Mouse (Mus musculus) liver, embryonic 14.5 days (tissue): ENCODE measurements around the gene Rpgrip1l. TPM values are rescaled to one million over a fixed set of nuclear protein-coding genes. Genes with fewer than 3 reads are reported as not detected.

Source experiments
- ATAC-seq: fragments of 200-750 bp; cut with Nextera tagmentation; 2 replicates; pipeline ENCODE4 v1.8.0; 2017; ENCODE audit warnings: moderate number of reproducible peaks, mild to moderate bottlenecking, moderate library complexity; ENCODE audit not compliant: insufficient read depth
- DNase-seq, 3 experiments: peaks; one replicate each; pipeline ENCODE4 v3.0.0-alpha.2; 2012 to 2013; ENCODE audit warnings: low read depth in 3 of 3, low spot score in 3 of 3
- H3K27ac ChIP-seq: fragments of 300-500 bp; sonication (generic); 2 replicates; pipeline ENCODE4 v1.5.1; 2014; ENCODE audit warnings: moderate library complexity, mild to moderate bottlenecking, control low read depth, inconsistent platforms
- H3K27me3 ChIP-seq: fragments of 300-500 bp; sonication (generic); 2 replicates; pipeline ENCODE4 v1.6.1; 2014; ENCODE audit warnings: mild to moderate bottlenecking, low read length, moderate library complexity; ENCODE audit not compliant: control insufficient read depth, insufficient read depth
- H3K36me3 ChIP-seq: fragments of 300-500 bp; sonication (generic); replicated peaks from 2 replicates; pipeline ENCODE4 v1.6.1; 2014; ENCODE audit warnings: low read depth; ENCODE audit not compliant: control insufficient read depth, insufficient read depth
- H3K4me1 ChIP-seq, 2 experiments: fragments of 200-500 bp in 1 of 2; fragments of 300-500 bp in 1 of 2; sonication (generic) in 1 of 2; replicated peaks; 2 replicates each; pipeline ENCODE4 v1.6.1; 2012 to 2014; ENCODE audit warnings: antibody characterized with exemption in 1 of 2, inconsistent platforms in 1 of 2, low read length in 1 of 2; ENCODE audit not compliant: control insufficient read depth in 2 of 2, insufficient read depth in 2 of 2
- H3K4me2 ChIP-seq: fragments of 300-500 bp; sonication (generic); 2 replicates; pipeline ENCODE4 v1.6.1; 2014; ENCODE audit warnings: low read depth, mild to moderate bottlenecking, control low read depth, moderate library complexity
- H3K4me3 ChIP-seq, 2 experiments: fragments of 200-500 bp in 1 of 2; fragments of 300-500 bp in 1 of 2; sonication (generic) in 1 of 2; 2 replicates each; pipeline ENCODE4 v1.5.1; 2012 to 2014; ENCODE audit warnings: low read depth in 2 of 2, low read length in 2 of 2, mild to moderate bottlenecking in 2 of 2, control low read depth in 1 of 2, inconsistent platforms in 1 of 2, moderate library complexity in 1 of 2; ENCODE audit not compliant: insufficient read depth in 1 of 2
- H3K9ac ChIP-seq: fragments of 300-500 bp; sonication (generic); replicated peaks from 2 replicates; pipeline ENCODE4 v1.6.1; 2014; ENCODE audit warnings: mild to moderate bottlenecking, control low read depth, moderate library complexity
- H3K9me3 ChIP-seq: fragments of 300-500 bp; sonication (generic); 2 replicates; pipeline ENCODE4 v1.6.1; 2016; ENCODE audit warnings: low read length, mixed read lengths; ENCODE audit not compliant: control insufficient read depth
- CTCF ChIP-seq: IDR thresholded peaks from 2 replicates; pipeline ENCODE4 v1.5.1; 2016; ENCODE audit warnings: antibody characterized with exemption, low read depth, control low read depth
- EP300 ChIP-seq: IDR thresholded peaks from 2 replicates; pipeline ENCODE4 v1.6.1; 2016; ENCODE audit warnings: antibody characterized with exemption, low read depth
- whole genome bisulfite sequencing: fragments of 180-500 bp; shearing (Covaris S2); extraction: QIAGEN DNeasy Blood & Tissue Kit; methylation state at CpG from one replicate; pipeline ENCODE4 v1.1.7; 2014; ENCODE audit not compliant: insufficient replicate concordance; 5-methylcytosine and 5-hydroxymethylcytosine counted together
- polyA plus RNA-seq, 2 experiments: library from polyadenylated mRNA; depleted of rRNA in 1 of 2; stranded (reverse) in 1 of 2; unstranded in 1 of 2; fragments of >200 nt; fragmentation: Nextera tagmentation in 1 of 2; extraction: Ambion mirVana in 1 of 2; gene quantifications; 2 replicates each; pipeline versions ENCODE4 v1.2.1 to v1.2.3; 2012 to 2014

Rpgrip1l gene
- polyA plus RNA-seq, 2 experiments, result 1.1 to 3.3 TPM

DNA sequence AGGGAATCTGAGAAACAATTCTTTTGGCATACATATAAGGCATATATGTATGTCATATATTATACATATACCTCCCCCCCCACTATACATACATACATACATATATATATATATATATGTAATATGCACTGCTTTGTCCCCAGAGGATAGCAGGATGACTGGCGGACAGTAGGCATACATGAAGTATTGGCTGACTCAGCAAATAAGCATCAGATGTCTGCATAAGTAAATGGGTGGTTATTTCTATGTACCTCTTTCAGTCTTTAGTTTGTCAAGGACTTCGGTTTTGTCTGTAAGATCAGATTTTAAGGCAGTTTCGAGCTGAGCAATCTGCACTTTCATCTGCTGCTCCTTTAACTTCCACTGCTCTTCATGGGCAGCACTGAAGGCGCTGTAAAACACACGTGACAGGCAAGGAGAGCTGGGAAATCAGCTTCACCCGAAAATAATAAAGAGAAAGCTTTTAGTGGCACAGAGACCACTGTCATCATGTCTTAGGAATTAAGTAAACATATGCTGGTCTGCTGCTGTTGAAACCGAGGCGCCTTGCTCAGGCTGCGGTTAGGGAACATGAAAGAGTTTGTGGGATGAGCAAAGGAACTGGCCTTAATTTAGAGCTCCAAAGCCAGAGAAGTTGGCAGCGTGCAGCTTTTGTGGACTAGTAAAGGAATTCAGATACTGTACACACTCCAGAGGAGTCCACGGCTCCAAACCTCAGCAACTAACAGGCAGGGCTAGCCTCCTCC, 32.4 kb downstream of the Rpgrip1l start:
- WGBS, result 67% methylated on average over 11 of the region's 11 CpGs
- no peaks in the 10 kb centered on the region for H3K36me3 ChIP-seq

GRCm38 (mm10) chr8:91278060-91278459, 35.0 kb downstream of the Rpgrip1l start:
- Histone ChIP-seq H3K9ac (no peak overlapping the region), H3K27me3 (no peaks in the 10 kb centered on the region), H3K4me1 (0 out of 4 replicates have a peak, but pooled peaks cover 0 to 2% of the 10 kb centered on the region in 2 experiments), H3K4me2 (no peak overlapping the region), H3K36me3 (no peaks in the 10 kb centered on the region), H3K27ac (no peak overlapping the region), H3K9me3 (no peaks in the 10 kb centered on the region), H3K4me3 (no peak overlapping the region)
- ATAC-seq (no peak), DNase-seq (no peak)
- TF ChIP-seq CTCF (no peak), EP300 (no peak)
- 76% methylated on average over 5 of the region's 5 CpGs for WGBS

More for the DNA sequence above, 32.4 kb downstream of the Rpgrip1l start:
- H3K4me2 ChIP-seq, result no peak overlapping the region
- no peaks in the 10 kb centered on the region for H3K9me3 ChIP-seq
- H3K27me3 ChIP-seq, result no peaks in the 10 kb centered on the region
- H3K4me1 ChIP-seq, result 0 out of 4 replicates have a peak, but pooled peaks cover 0 to 2% of the 10 kb centered on the region in 2 experiments
- no peak overlapping the region for H3K4me3 ChIP-seq
- DNase-seq (no peak), ATAC-seq (no peak)
- H3K9ac ChIP-seq, result no peak overlapping the region
- no peak for TF ChIP-seq CTCF
- no peak for TF ChIP-seq EP300
- no peak overlapping the region for H3K27ac ChIP-seq

DNA sequence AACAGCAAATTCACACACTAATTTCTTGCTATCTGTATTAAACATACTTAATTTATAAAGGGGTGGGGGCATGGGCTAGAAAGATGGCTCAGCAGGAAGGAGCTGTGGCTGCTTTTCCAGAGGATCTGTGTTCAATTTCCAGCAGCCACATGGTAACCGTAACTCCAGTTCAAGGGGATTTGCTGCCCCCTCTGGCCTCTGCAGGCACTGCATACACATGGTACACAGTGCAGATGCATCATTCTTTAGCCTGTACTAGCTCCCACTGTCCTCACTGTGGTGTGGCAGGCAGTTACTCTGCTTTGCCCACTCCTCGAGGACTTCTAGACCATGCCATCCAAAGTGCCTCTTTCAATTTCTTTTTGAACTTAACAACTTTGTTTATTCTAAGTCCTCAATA, 36.7 kb downstream of the Rpgrip1l start:
- no peak overlapping the region for H3K27ac ChIP-seq
- no peak overlapping the region for H3K4me3 ChIP-seq
- H3K9me3 ChIP-seq, result no peaks in the 10 kb centered on the region
- no peak for DNase-seq
- 70% methylated on average over 2 of the region's 2 CpGs for WGBS
- H3K27me3 ChIP-seq, result no peaks in the 10 kb centered on the region
- no peaks in the 10 kb centered on the region for H3K36me3 ChIP-seq
- no peak for ATAC-seq
- no peak for TF ChIP-seq EP300
- peak; percentile 66 for TF ChIP-seq CTCF
- H3K9ac ChIP-seq, result no peak overlapping the region
- no peaks in the 10 kb centered on the region for H3K4me1 ChIP-seq
- no peak overlapping the region for H3K4me2 ChIP-seq

DNA sequence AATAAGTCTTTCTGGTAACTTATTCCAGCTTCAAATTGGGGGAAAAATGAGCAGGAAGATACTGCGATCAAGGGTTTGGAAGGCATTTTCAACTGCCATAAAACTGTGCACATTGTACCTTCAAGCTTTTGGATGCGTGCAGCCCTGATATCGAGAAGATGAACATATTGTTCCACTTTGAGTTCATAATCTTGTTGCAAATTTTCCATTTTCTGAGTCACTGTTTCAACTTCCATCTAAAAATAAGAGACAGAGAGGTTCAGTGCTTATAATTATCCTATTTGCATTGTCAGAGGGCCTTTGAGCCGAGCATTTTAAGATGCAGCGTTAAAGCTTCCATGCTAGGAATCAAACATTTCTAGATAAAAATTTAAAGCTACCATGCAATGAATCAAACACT, 39.6 kb downstream of the Rpgrip1l start:
- Histone ChIP-seq H3K4me1 (no peaks in the 10 kb centered on the region; a peak in 1 of 4 replicates), H3K9ac (no peak overlapping the region), H3K27ac (no peak overlapping the region), H3K9me3 (no peaks in the 10 kb centered on the region), H3K36me3 (no peaks in the 10 kb centered on the region), H3K4me3 (no peak overlapping the region), H3K4me2 (no peak overlapping the region), H3K27me3 (no peaks in the 10 kb centered on the region)
- DNase-seq, result no peak
- 84% methylated on average over 5 of the region's 5 CpGs for WGBS
- no peak for TF ChIP-seq CTCF
- TF ChIP-seq EP300, result no peak
- no peak for ATAC-seq

DNA sequence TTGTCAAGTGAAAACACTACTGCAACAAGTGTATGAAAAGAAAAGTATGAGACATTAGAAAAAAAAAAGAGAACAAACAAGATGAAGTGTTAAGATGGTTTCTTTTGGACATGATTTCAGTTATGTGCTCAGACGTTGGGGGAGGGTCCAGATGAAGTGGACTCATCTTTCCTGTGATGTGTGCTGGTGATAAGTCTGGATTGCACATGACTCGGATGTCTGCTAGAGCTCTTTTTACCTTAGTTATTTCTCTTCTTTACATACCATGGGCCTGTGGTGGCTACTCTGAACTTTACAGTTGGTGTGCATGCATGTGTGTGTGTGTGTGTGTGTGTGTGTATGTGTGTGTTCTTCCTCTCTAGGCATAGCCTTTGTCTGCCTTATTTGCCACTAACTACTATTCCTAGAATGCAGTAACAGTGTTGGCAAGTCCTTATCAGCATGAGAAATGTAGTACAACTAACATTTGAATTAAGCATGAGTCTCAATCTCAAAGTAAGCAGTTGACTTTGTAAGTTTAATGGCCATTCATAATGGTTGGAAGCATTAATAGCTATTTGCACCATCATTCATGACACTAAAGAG, 43.6 kb downstream of the Rpgrip1l start:
- 17% methylated on average over 2 of the region's 2 CpGs for WGBS
- H3K27me3 ChIP-seq, result no peaks in the 10 kb centered on the region
- TF ChIP-seq CTCF, result no peak
- TF ChIP-seq EP300, result no peak
- H3K4me2 ChIP-seq, result no peak overlapping the region
- DNase-seq (no peak), ATAC-seq (no peak)
- H3K9me3 ChIP-seq, result no peaks in the 10 kb centered on the region
- no peaks in the 10 kb centered on the region; a peak in 1 of 4 replicates for H3K4me1 ChIP-seq
- H3K4me3 ChIP-seq, result no peak overlapping the region
- no peak overlapping the region for H3K27ac ChIP-seq
- H3K9ac ChIP-seq, result no peak overlapping the region
- no peaks in the 10 kb centered on the region for H3K36me3 ChIP-seq
